Mouse (Mus musculus) intestine, postnatal 0 days (tissue): Measurements from ENCODE around the gene Phf23. TPM values are rescaled to one million over a fixed set of nuclear protein-coding genes. Genes with fewer than 3 reads are reported as not detected.

Source experiments
- ATAC-seq: fragments of 200-750 bp; cut with Nextera tagmentation; 2 replicates; pipeline ENCODE4 v1.8.0; 2017; ENCODE audit warnings: mild to moderate bottlenecking, moderate TSS enrichment, moderate library complexity
- H3K27ac ChIP-seq: fragments of 300-500 bp; sonication (generic); 2 replicates; pipeline ENCODE4 v1.5.1; 2014; ENCODE audit warnings: mild to moderate bottlenecking, low read depth, low read length, moderate library complexity
- H3K27me3 ChIP-seq: fragments of 300-500 bp; sonication (generic); replicated peaks from 2 replicates; pipeline ENCODE4 v1.6.1; 2014; ENCODE audit warnings: low read length, mixed read lengths; ENCODE audit not compliant: control insufficient read depth, insufficient read depth
- H3K36me3 ChIP-seq: fragments of 300-500 bp; sonication (generic); 2 replicates; pipeline ENCODE4 v1.6.1; 2014; ENCODE audit warnings: mild to moderate bottlenecking, moderate library complexity; ENCODE audit not compliant: control insufficient read depth, insufficient read depth
- H3K4me1 ChIP-seq: fragments of 300-500 bp; sonication (generic); replicated peaks from 2 replicates; pipeline ENCODE4 v1.6.1; 2014; ENCODE audit warnings: antibody characterized with exemption, low read length, mixed read lengths; ENCODE audit not compliant: control insufficient read depth, insufficient read depth
- H3K4me2 ChIP-seq: fragments of 300-500 bp; sonication (generic); replicated peaks from 2 replicates; pipeline ENCODE4 v1.6.1; 2014; ENCODE audit warnings: low read depth, mild to moderate bottlenecking, moderate library complexity
- H3K4me3 ChIP-seq: fragments of 300-500 bp; sonication (generic); 2 replicates; pipeline ENCODE4 v1.5.1; 2014; ENCODE audit warnings: low read depth, low read length
- H3K9ac ChIP-seq: fragments of 300-500 bp; sonication (generic); 2 replicates; pipeline ENCODE4 v1.6.1; 2014; ENCODE audit warnings: mild to moderate bottlenecking, low read depth, low read length
- H3K9me3 ChIP-seq: fragments of 300-500 bp; sonication (generic); 2 replicates; pipeline ENCODE4 v1.6.1; 2016; ENCODE audit warnings: mixed run types; ENCODE audit not compliant: control insufficient read depth
- CTCF ChIP-seq: sonication (generic); IDR thresholded peaks from 2 replicates; pipeline ENCODE4 v1.5.1; 2016; ENCODE audit warnings: low read depth, mild to moderate bottlenecking, control low read depth, antibody characterized with exemption, moderate library complexity
- whole genome bisulfite sequencing: fragments of 180-500 bp; shearing (Covaris S2); extraction: QIAGEN DNeasy Blood & Tissue Kit; methylation state at CpG from one replicate; pipeline ENCODE4 v1.1.7; 2014; 5-methylcytosine and 5-hydroxymethylcytosine counted together
- polyA plus RNA-seq: library from polyadenylated mRNA; unstranded; fragments of >200 nt; fragmentation: Nextera tagmentation; extraction: Ambion mirVana; gene quantifications from 2 replicates; pipeline ENCODE4 v1.2.1, GENCODE M21; 2015

Gene Phf23
- polyA plus RNA-seq, 1 experiment from 2014 or later: 32.6 TPM

- H3K4me3 ChIP-seq: no peak within 1 kb of the TSS
- 78% methylated on average over 3 of the region's 3 CpGs for WGBS
- no peaks in the 10 kb centered on the region for H3K9me3 ChIP-seq
- H3K36me3 ChIP-seq: peaks cover 23% of the 10 kb centered on the region
- 0 out of 2 replicates have a peak, but pooled peaks cover 8% of the 10 kb centered on the region for H3K4me1 ChIP-seq
- no peak within 1 kb of the TSS for H3K27ac ChIP-seq
- no peaks in the 10 kb centered on the region for H3K27me3 ChIP-seq
- ATAC-seq: no peak
- no peak within 1 kb of the TSS for H3K9ac ChIP-seq
- TF ChIP-seq CTCF: no peak
- H3K4me2 ChIP-seq: peak within 1 kb of the TSS; percentile 58; the same call in 1 of the 2 replicates
Measured at GRCm38 (mm10) chr11:70016669-70017068, 21.1 kb downstream of the Phf23 start, which contains the start of gene Dlg4. TSS of gene Dlg4 (plus strand) at chr11:70016942.

- WGBS: 60% methylated on average over 7 of the region's 7 CpGs
- Histone ChIP-seq H3K27me3 (no peaks in the 10 kb centered on the region), H3K4me1 (0 out of 2 replicates have a peak, but pooled peaks cover 8% of the 10 kb centered on the region), H3K4me2 (0 out of 2 replicates have a peak overlapping the region, but pooled peaks have one; percentile 58), H3K36me3 (peaks cover 16% of the 10 kb centered on the region), H3K9ac (no peak overlapping the region), H3K9me3 (no peaks in the 10 kb centered on the region), H3K27ac (no peak overlapping the region), H3K4me3 (no peak overlapping the region)
- ATAC-seq: no peak
- TF ChIP-seq CTCF: no peak
Measured at GRCm38 (mm10) chr11:70017199-70017767, 21.7 kb downstream of the Phf23 start.

- peaks cover 8% of the 10 kb centered on the region for H3K27me3 ChIP-seq
- no peak for TF ChIP-seq CTCF
- 0 out of 2 replicates have a peak, but pooled peaks cover 8% of the 10 kb centered on the region for H3K4me1 ChIP-seq
- H3K4me3 ChIP-seq: peak overlapping the region; percentile 43
- ATAC-seq: no peak
- no peaks in the 10 kb centered on the region for H3K9me3 ChIP-seq
- WGBS: 4% methylated on average over 22 of the region's 25 CpGs
- H3K9ac ChIP-seq: peak overlapping the region; percentile 40; the same call in 1 of the 2 replicates
- H3K27ac ChIP-seq: 0 out of 2 replicates have a peak overlapping the region, but pooled peaks have one; percentile 41
- H3K4me2 ChIP-seq: peak overlapping the region; percentile 58
- H3K36me3 ChIP-seq: peaks cover 6% of the 10 kb centered on the region; the same call in 1 of the 2 replicates
Measured at GRCm38 (mm10) chr11:70018131-70018990, 22.8 kb downstream of the Phf23 start.

GRCm38 (mm10) chr11:70019495-70020021 is 24.0 kb downstream of the Phf23 start:
- peaks cover 12% of the 10 kb centered on the region for H3K27me3 ChIP-seq
- no peak for ATAC-seq
- no peak overlapping the region for H3K27ac ChIP-seq
- no peaks in the 10 kb centered on the region for H3K9me3 ChIP-seq
- 33% methylated on average over 2 of the region's 2 CpGs for WGBS
- 0 out of 2 replicates have a peak, but pooled peaks cover 8% of the 10 kb centered on the region for H3K4me1 ChIP-seq
- no peak for TF ChIP-seq CTCF
- H3K4me3 ChIP-seq: 0 out of 2 replicates have a peak overlapping the region, but pooled peaks have one; percentile 43
- H3K9ac ChIP-seq: 0 out of 2 replicates have a peak overlapping the region, but pooled peaks have one; percentile 11
- no peaks in the 10 kb centered on the region for H3K36me3 ChIP-seq
- H3K4me2 ChIP-seq: peak overlapping the region; percentile 58

- Histone ChIP-seq H3K4me1 (0 out of 2 replicates have a peak, but pooled peaks cover 5% of the 10 kb centered on the region), H3K4me2 (peak overlapping the region; percentile 58; the same call in 1 of the 2 replicates), H3K36me3 (no peaks in the 10 kb centered on the region), H3K27ac (no peak overlapping the region; the same call in none of the 2 replicates), H3K27me3 (peaks cover 17% of the 10 kb centered on the region), H3K9me3 (no peaks in the 10 kb centered on the region), H3K4me3 (no peak overlapping the region), H3K9ac (0 out of 2 replicates have a peak overlapping the region, but pooled peaks have one; percentile 11)
- 32% methylated on average over 8 of the region's 8 CpGs for WGBS
- no peak for TF ChIP-seq CTCF
- ATAC-seq: no peak
Measured at GRCm38 (mm10) chr11:70020022-70020631, 24.6 kb downstream of the Phf23 start.
